Mouse (Mus musculus): Measurements from ENCODE around the gene Zfp58. TPM values are rescaled to one million over a fixed set of nuclear protein-coding genes. Genes with fewer than 3 reads are reported as not detected.
"Not testable (repeated sequence)": the region's sequence is repeated elsewhere in the genome, so short reads cannot be mapped to it uniquely, and the experiment has no call there.

The Zfp58 gene
- polyA plus RNA-seq (2015; fragmentation: Nextera tagmentation; extraction: Ambion mirVana): 15.7 and 16.1 TPM in 2 replicates

- Histone ChIP-seq H3K27me3 (no peaks in the 10 kb centered on the region), H3K36me3 (peaks cover 14% of the 10 kb centered on the region), H3K9me3 (replicated peaks) (no peaks in the 10 kb centered on the region), H3K27ac (peak within 1 kb of the TSS; percentile 82), H3K4me2 (peak within 1 kb of the TSS; percentile 64), H3K4me1 (peaks cover 8% of the 10 kb centered on the region), H3K4me3 (replicated peaks) (peak within 1 kb of the TSS; percentile 85), H3K9ac (peak within 1 kb of the TSS; percentile 65)
- WGBS: 0% methylated on average over 22 of the region's 22 CpGs
- ATAC-seq (replicated peaks; ENCODE audit: low FRiP score): peak; percentile 97
These were observed at the start of gene Zfp58 for GRCm38 (mm10) chr13:67500084-67500719. Gene Zfp58, minus strand, starts transcription at chr13:67500555.

GRCm38 (mm10) chr13:67545941-67546340 is 45.6 kb upstream of the Zfp58 start:
- Histone ChIP-seq H3K9me3 (replicated peaks) (peaks cover 3% of the 10 kb centered on the region; the same call in 1 of the 2 replicates), H3K4me2 (no peak overlapping the region), H3K27me3 (no peaks in the 10 kb centered on the region), H3K9ac (no peak overlapping the region), H3K4me3 (replicated peaks) (no peak overlapping the region), H3K4me1 (no peaks in the 10 kb centered on the region), H3K27ac (no peak overlapping the region), H3K36me3 (peaks cover 47% of the 10 kb centered on the region)
- 75% methylated on average over 1 of the region's 1 CpGs for WGBS
- ATAC-seq (replicated peaks; ENCODE audit: low FRiP score): no peak

- Histone ChIP-seq H3K9me3 (replicated peaks) (no peaks in the 10 kb centered on the region), H3K4me2 (no peak overlapping the region), H3K27ac (no peak overlapping the region), H3K36me3 (no peaks in the 10 kb centered on the region), H3K27me3 (no peaks in the 10 kb centered on the region), H3K9ac (no peak overlapping the region), H3K4me3 (replicated peaks) (no peak overlapping the region), H3K4me1 (peaks cover 17% of the 10 kb centered on the region)
- 62% methylated on average over 3 of the region's 3 CpGs for WGBS
- ATAC-seq (replicated peaks; ENCODE audit: low FRiP score): no peak
These were observed 26.8 kb upstream of the Zfp58 start for GRCm38 (mm10) chr13:67527049-67527730.

GRCm38 (mm10) chr13:67525753-67526410 is 25.5 kb upstream of the Zfp58 start, which contains the start of the genes Gm26965 and Zfp87:
Gene Gm26965, minus strand, starts transcription at chr13:67526151.
Gene Zfp87, minus strand, starts transcription at chr13:67526177.
- Histone ChIP-seq H3K4me3 (replicated peaks) (peak within 1 kb of the TSS; percentile 69), H3K36me3 (peaks cover 7% of the 10 kb centered on the region; the same call in 1 of the 2 replicates), H3K9ac (peak within 1 kb of the TSS; percentile 57), H3K4me2 (peak within 1 kb of the TSS; percentile 83), H3K4me1 (peaks cover 17% of the 10 kb centered on the region), H3K27ac (peak within 1 kb of the TSS; percentile 72), H3K27me3 (no peaks in the 10 kb centered on the region), H3K9me3 (replicated peaks) (no peaks in the 10 kb centered on the region)
- WGBS: under 1% methylated on average over 27 of the region's 27 CpGs
- peak; percentile 99 for ATAC-seq (replicated peaks; ENCODE audit: low FRiP score)

- no peak overlapping the region for H3K9ac ChIP-seq
- no peaks in the 10 kb centered on the region for H3K27me3 ChIP-seq
- no peak overlapping the region for H3K4me2 ChIP-seq
- peaks cover 9% of the 10 kb centered on the region; the same call in 1 of the 2 replicates for H3K36me3 ChIP-seq
- H3K9me3 ChIP-seq (replicated peaks): no peaks in the 10 kb centered on the region
- WGBS: 74% methylated on average over 1 of the region's 1 CpGs
- ATAC-seq (replicated peaks; ENCODE audit: low FRiP score): no peak
- no peak overlapping the region for H3K27ac ChIP-seq
- H3K4me3 ChIP-seq (replicated peaks): no peak overlapping the region
- H3K4me1 ChIP-seq: peaks cover 8% of the 10 kb centered on the region
These were observed 553 bp upstream of the Zfp58 start for GRCm38 (mm10) chr13:67500908-67501307.

GRCm38 (mm10) chr13:67495631-67496030 is 4.7 kb downstream of the Zfp58 start:
- H3K27ac ChIP-seq: no peak overlapping the region
- H3K36me3 ChIP-seq: peaks cover 59% of the 10 kb centered on the region
- H3K27me3 ChIP-seq: no peaks in the 10 kb centered on the region
- H3K9me3 ChIP-seq (replicated peaks): peaks cover 12% of the 10 kb centered on the region
- ATAC-seq (replicated peaks; ENCODE audit: low FRiP score): no peak
- no peak overlapping the region for H3K4me2 ChIP-seq
- H3K9ac ChIP-seq: no peak overlapping the region
- no peak overlapping the region for H3K4me3 ChIP-seq (replicated peaks)
- WGBS: 97% methylated on average over 1 of the region's 1 CpGs
- peaks cover 8% of the 10 kb centered on the region for H3K4me1 ChIP-seq

- Histone ChIP-seq H3K9ac (peak overlapping the region; percentile 62), H3K4me3 (replicated peaks) (peak overlapping the region; percentile 71), H3K27me3 (no peaks in the 10 kb centered on the region), H3K4me1 (peaks cover 11% of the 10 kb centered on the region; the same call in 1 of the 2 replicates), H3K36me3 (peaks cover 23% of the 10 kb centered on the region), H3K27ac (peak overlapping the region; percentile 60; the same call in 1 of the 2 replicates), H3K4me2 (peak overlapping the region; percentile 71), H3K9me3 (replicated peaks) (no peaks in the 10 kb centered on the region)
- WGBS: 44% methylated on average over 8 of the region's 8 CpGs
- peak; percentile 50; the same call in 1 of the 2 replicates for ATAC-seq (replicated peaks; ENCODE audit: low FRiP score)
These were observed 15.9 kb downstream of the Zfp58 start for GRCm38 (mm10) chr13:67484424-67484811.

GRCm38 (mm10) chr13:67483625-67484423 is 16.5 kb downstream of the Zfp58 start, which contains the start of gene Zfp874b:
Gene Zfp874b, minus strand, starts transcription at chr13:67484258.
- H3K36me3 ChIP-seq: peaks cover 17% of the 10 kb centered on the region
- H3K27me3 ChIP-seq: no peaks in the 10 kb centered on the region
- H3K4me3 ChIP-seq (replicated peaks): peak within 1 kb of the TSS; percentile 71
- H3K4me1 ChIP-seq: peaks cover 11% of the 10 kb centered on the region; the same call in 1 of the 2 replicates
- H3K27ac ChIP-seq: peak within 1 kb of the TSS; percentile 60
- peak within 1 kb of the TSS; percentile 71 for H3K4me2 ChIP-seq
- ATAC-seq (replicated peaks; ENCODE audit: low FRiP score): peak; percentile 97
- 3% methylated on average over 20 of the region's 20 CpGs for WGBS
- peak within 1 kb of the TSS; percentile 62 for H3K9ac ChIP-seq
- no peaks in the 10 kb centered on the region for H3K9me3 ChIP-seq (replicated peaks)

GRCm38 (mm10) chr13:67481528-67481927 is 18.8 kb downstream of the Zfp58 start:
- Histone ChIP-seq H3K4me1 (peaks cover 11% of the 10 kb centered on the region; the same call in 1 of the 2 replicates), H3K4me3 (replicated peaks) (no peak overlapping the region), H3K4me2 (no peak overlapping the region), H3K36me3 (peaks cover 8% of the 10 kb centered on the region; the same call in 1 of the 2 replicates), H3K27ac (no peak overlapping the region), H3K9me3 (replicated peaks) (no peaks in the 10 kb centered on the region), H3K9ac (no peak overlapping the region), H3K27me3 (no peaks in the 10 kb centered on the region)
- 64% methylated on average over 4 of the region's 4 CpGs for WGBS
- no peak for ATAC-seq (replicated peaks; ENCODE audit: low FRiP score)

- no peak overlapping the region for H3K4me2 ChIP-seq
- peaks cover 33% of the 10 kb centered on the region for H3K36me3 ChIP-seq
- 0 out of 2 replicates have a peak, but pooled peaks cover 5% of the 10 kb centered on the region for H3K9me3 ChIP-seq (replicated peaks)
- H3K9ac ChIP-seq: no peak overlapping the region
- H3K4me1 ChIP-seq: no peaks in the 10 kb centered on the region
- 90% methylated on average over 3 of the region's 3 CpGs for WGBS
- ATAC-seq (replicated peaks; ENCODE audit: low FRiP score): no peak
- H3K4me3 ChIP-seq (replicated peaks): no peak overlapping the region
- no peaks in the 10 kb centered on the region for H3K27me3 ChIP-seq
- H3K27ac ChIP-seq: no peak overlapping the region
These were observed 31.1 kb downstream of the Zfp58 start for GRCm38 (mm10) chr13:67469274-67469673.

- H3K27me3 ChIP-seq; H3K27ac ChIP-seq; H3K4me1 ChIP-seq; H3K9me3 ChIP-seq (replicated peaks); H3K9ac ChIP-seq; H3K4me2 ChIP-seq; H3K36me3 ChIP-seq; ATAC-seq (replicated peaks; ENCODE audit: low FRiP score); H3K4me3 ChIP-seq (replicated peaks): not testable (repeated sequence)
- WGBS: 86% methylated on average over 3 of the region's 5 CpGs
These were observed 36.7 kb downstream of the Zfp58 start for GRCm38 (mm10) chr13:67463506-67464185.

All from kidney, embryonic 15.5 days (tissue).